ENCODE assay signal across 29 mouse cellular contexts in genomic region chr10:22282816-22283215, GRCm38 (mm10).
DNase-seq lines count a peak whose midpoint lies in the region; ATAC-seq lines count a peak whose summit lies in the region.
"Had no signal": no experiment of that assay in that cellular context is flagged by ENCODE, and none has a peak within 500 bp of the region (broad histone marks: within the 10 kb centered on the region; RNA-seq: fewer than 3 reads in every experiment).

No protein-coding gene starts in this region.

- intact Hi-C loops in heart, postnatal 25 days (cut with DNase I), result no loop called here

- peaks cover 14% of the 10 kb centered on the region for H3K27me3 ChIP-seq in embryonic facial prominence, embryonic 10.5 days (replicated peaks; ENCODE audit: low read depth, poor library complexity, severe bottlenecking)
- H3K27me3 ChIP-seq: hindbrain, embryonic 13.5 days; liver, embryonic 15.5 days; lung, embryonic 15.5 days had no signal

- H3K36me3 ChIP-seq in embryonic facial prominence, embryonic 10.5 days (replicated peaks), result no peaks in the 10 kb centered on the region
- H3K36me3 ChIP-seq: embryonic facial prominence, embryonic 13.5 days; forebrain, embryonic 12.5 days; heart, embryonic 13.5 days; hindbrain, embryonic 13.5 days; limb, embryonic 10.5 days; liver, embryonic 15.5 days; lung, embryonic 15.5 days; midbrain, embryonic 12.5 days had no signal

- DNase-seq in spleen, postnatal 36 days (ENCODE audit: low spot score in 2 of 2), result peak; percentile 19 to 22
- DNase-seq in spleen, adult 12 weeks (ENCODE audit: low spot score), result no peak
- DNase-seq in embryonic facial prominence, embryonic 10.5 days (ENCODE audit: low spot score), result no peak
- DNase-seq in heart, postnatal 25 days (ENCODE audit: low spot score), result no peak
- no peak for DNase-seq in gastrocnemius, postnatal 10 days
- DNase-seq: cerebellum, adult 18-20 months; cerebellum, postnatal 14 days; heart, adult 18-20 months; heart, postnatal 14 days; kidney, adult 18-20 months; layer of hippocampus, adult 9-11 months; liver; lung, postnatal 4 days; right cerebral cortex, postnatal 25 days; thymus, adult 18-20 months; thymus, postnatal 36 days had no signal

- no peaks in the 10 kb centered on the region for H3K9me3 ChIP-seq in embryonic facial prominence, embryonic 10.5 days
- H3K9me3 ChIP-seq: embryonic facial prominence, embryonic 13.5 days; forebrain, embryonic 12.5 days; heart, embryonic 13.5 days; hindbrain, embryonic 13.5 days; limb, embryonic 10.5 days; liver, embryonic 15.5 days; lung, embryonic 15.5 days; midbrain, embryonic 12.5 days had no signal

- peak; percentile 95 for ATAC-seq in common myeloid progenitor, adult 5-6 weeks (replicated peaks; ENCODE audit: low read depth, poor library complexity, severe bottlenecking)
- peak; percentile 86 for ATAC-seq in megakaryocyte progenitor cell, adult 5-6 weeks (replicated peaks; ENCODE audit: poor library complexity)
- ATAC-seq: inflammation-experienced regulatory T-cells, adult 6 months had no signal

- no peak overlapping the region for H3K27ac ChIP-seq in embryonic facial prominence, embryonic 10.5 days (replicated peaks)
- H3K27ac ChIP-seq: embryonic facial prominence, embryonic 13.5 days; forebrain, embryonic 12.5 days; heart, embryonic 13.5 days; hindbrain, embryonic 13.5 days; left cerebral cortex, adult 2 months; limb, embryonic 10.5 days; liver, embryonic 15.5 days; lung, embryonic 15.5 days; midbrain, embryonic 12.5 days had no signal

- WGBS in embryonic facial prominence, embryonic 10.5 days, result 52% methylated on average over 6 of the region's 6 CpGs

- no peaks in the 10 kb centered on the region for H3K4me1 ChIP-seq in embryonic facial prominence, embryonic 10.5 days
- H3K4me1 ChIP-seq: embryonic facial prominence, embryonic 13.5 days; forebrain, embryonic 12.5 days; heart, embryonic 13.5 days; hindbrain, embryonic 13.5 days; limb, embryonic 10.5 days; liver, embryonic 15.5 days; lung, embryonic 15.5 days; midbrain, embryonic 12.5 days had no signal

- no peak overlapping the region for H3K4me3 ChIP-seq in embryonic facial prominence, embryonic 10.5 days
- H3K4me3 ChIP-seq: embryonic facial prominence, embryonic 13.5 days; erythroblast, embryonic 14.5 days; forebrain, embryonic 12.5 days; heart, embryonic 13.5 days; hindbrain, embryonic 13.5 days; left cerebral cortex, adult 2 months; limb, embryonic 10.5 days; liver, embryonic 15.5 days; lung, embryonic 15.5 days; midbrain, embryonic 12.5 days had no signal

Comparison
In these comparisons a context has a peak if more than half of its experiments do, and no peak if none do; other contexts are left out.
1. DNase-seq: peak in spleen, postnatal 36 days (2 of 2); none in spleen, adult 12 weeks (single experiment), embryonic facial prominence, embryonic 10.5 days (single experiment), heart, postnatal 25 days (single experiment) and gastrocnemius, postnatal 10 days (single experiment).